Mouse (Mus musculus): ENCODE results near the gene Gm21985. TPM values are rescaled to one million over a fixed set of nuclear protein-coding genes. Genes with fewer than 3 reads are reported as not detected.

Gm21985 gene
- polyA plus RNA-seq (2015; fragmentation: Nextera tagmentation; extraction: Ambion mirVana) = not detected in 2 replicates

DNA sequence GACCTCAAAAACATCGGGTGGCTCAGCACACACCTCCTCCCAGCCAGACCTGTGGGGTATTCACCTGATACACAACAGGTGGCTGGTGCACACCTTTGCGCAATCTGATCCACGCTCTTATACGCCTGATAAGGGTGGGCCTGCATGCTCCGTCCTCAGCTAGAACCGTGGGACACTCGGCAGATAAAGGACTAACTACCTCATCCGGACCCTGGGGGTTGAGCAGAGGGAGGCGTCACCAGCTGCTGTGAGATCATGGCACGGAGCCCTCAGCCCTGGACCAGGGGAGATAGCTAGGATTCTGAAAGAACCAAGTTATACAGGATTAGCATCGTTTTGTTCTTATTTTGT, at the start of gene Gm21985:
Gene Gm21985 (plus strand): TSS at position 73 of the 351 bp plus-strand sequence.
- peak within 1 kb of the TSS; percentile 68 for H3K9ac ChIP-seq
- WGBS = 2% methylated on average over 11 of the region's 11 CpGs
- peak within 1 kb of the TSS; percentile 84 for H3K4me2 ChIP-seq (replicated peaks)
- no peaks in the 10 kb centered on the region for H3K36me3 ChIP-seq
- H3K4me1 ChIP-seq (replicated peaks) = peaks cover 14% of the 10 kb centered on the region
- H3K27ac ChIP-seq = peak within 1 kb of the TSS; percentile 81
- H3K9me3 ChIP-seq = no peaks in the 10 kb centered on the region
- H3K27me3 ChIP-seq (replicated peaks) = no peaks in the 10 kb centered on the region
- ATAC-seq = peak; percentile 34
- H3K4me3 ChIP-seq (replicated peaks) = peak within 1 kb of the TSS; percentile 81

DNA sequence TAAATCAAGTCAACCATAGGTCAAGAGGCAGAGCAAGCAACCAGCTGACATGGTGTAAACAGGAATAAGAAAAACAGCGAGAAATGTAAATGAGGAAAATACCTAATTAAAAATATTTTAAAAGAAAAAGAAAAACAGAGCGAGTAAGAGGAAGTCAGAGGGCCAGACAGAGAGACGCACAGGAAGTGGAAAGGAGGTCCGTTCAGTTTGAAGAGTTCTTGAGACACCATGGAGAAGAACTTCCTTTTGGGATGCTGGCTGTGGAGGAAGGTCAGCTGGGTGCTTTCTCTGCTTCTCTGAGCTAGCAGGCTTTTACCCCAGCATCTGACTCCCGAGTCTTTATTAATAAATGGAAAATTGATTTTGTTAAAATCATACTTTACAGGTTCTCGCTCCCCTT, 48.5 kb upstream of the Gm21985 start:
- Histone ChIP-seq H3K4me2 (replicated peaks) (no peak overlapping the region), H3K4me1 (replicated peaks) (no peaks in the 10 kb centered on the region), H3K4me3 (replicated peaks) (no peak overlapping the region), H3K27me3 (replicated peaks) (no peaks in the 10 kb centered on the region), H3K9ac (no peak overlapping the region), H3K36me3 (no peaks in the 10 kb centered on the region), H3K27ac (no peak overlapping the region), H3K9me3 (no peaks in the 10 kb centered on the region)
- no peak for ATAC-seq
- 63% methylated on average over 6 of the region's 6 CpGs for WGBS

DNA sequence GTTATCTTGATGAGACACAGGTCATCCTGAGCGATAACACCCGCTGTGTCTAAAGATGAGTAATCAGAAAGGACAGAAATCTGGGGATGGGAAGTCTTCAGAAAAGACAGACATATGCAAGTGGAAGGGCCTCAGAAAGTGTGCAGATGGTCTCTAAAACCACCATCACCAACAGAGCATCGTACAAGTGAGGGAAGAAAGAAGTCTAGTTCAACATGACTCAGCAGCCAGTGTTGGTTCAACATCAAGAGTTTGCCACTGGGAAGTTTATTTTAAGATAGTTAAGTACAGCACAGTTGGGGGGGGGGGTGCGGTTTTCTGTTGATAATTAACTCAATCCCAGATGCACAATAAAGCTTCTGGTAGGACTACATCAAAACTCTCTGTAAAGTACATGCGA, 45.2 kb upstream of the Gm21985 start:
- no peaks in the 10 kb centered on the region for H3K4me1 ChIP-seq (replicated peaks)
- H3K9me3 ChIP-seq = no peaks in the 10 kb centered on the region
- no peaks in the 10 kb centered on the region for H3K36me3 ChIP-seq
- no peak overlapping the region for H3K27ac ChIP-seq
- no peak overlapping the region for H3K4me2 ChIP-seq (replicated peaks)
- whole genome bisulfite sequencing = 71% methylated on average over 5 of the region's 5 CpGs
- H3K9ac ChIP-seq = no peak overlapping the region
- no peak for ATAC-seq
- H3K27me3 ChIP-seq (replicated peaks) = no peaks in the 10 kb centered on the region
- no peak overlapping the region for H3K4me3 ChIP-seq (replicated peaks)

DNA sequence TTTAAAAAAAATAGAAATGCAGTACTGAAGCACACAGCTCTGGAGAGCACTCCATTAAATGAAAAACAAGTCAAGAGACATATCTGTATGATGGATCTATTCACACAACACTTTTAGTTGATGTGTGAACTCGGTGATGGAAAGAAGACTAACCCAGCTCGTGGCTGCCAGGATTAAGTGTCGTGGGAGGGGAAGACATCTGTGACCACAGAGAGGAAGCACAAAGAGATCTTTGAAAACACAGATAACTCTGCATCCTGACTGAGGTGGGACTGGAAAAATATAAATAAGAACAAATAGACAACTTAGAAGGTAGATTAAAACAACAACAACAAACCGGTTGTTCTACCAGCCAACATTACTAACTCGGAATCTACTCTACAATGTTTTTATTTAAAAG, 43.5 kb upstream of the Gm21985 start:
- ATAC-seq = no peak
- Histone ChIP-seq H3K4me1 (replicated peaks) (no peaks in the 10 kb centered on the region), H3K36me3 (no peaks in the 10 kb centered on the region), H3K9me3 (no peaks in the 10 kb centered on the region), H3K27me3 (replicated peaks) (no peaks in the 10 kb centered on the region), H3K9ac (no peak overlapping the region), H3K4me3 (replicated peaks) (no peak overlapping the region), H3K27ac (no peak overlapping the region), H3K4me2 (replicated peaks) (no peak overlapping the region)
- WGBS = 65% methylated on average over 5 of the region's 5 CpGs

DNA sequence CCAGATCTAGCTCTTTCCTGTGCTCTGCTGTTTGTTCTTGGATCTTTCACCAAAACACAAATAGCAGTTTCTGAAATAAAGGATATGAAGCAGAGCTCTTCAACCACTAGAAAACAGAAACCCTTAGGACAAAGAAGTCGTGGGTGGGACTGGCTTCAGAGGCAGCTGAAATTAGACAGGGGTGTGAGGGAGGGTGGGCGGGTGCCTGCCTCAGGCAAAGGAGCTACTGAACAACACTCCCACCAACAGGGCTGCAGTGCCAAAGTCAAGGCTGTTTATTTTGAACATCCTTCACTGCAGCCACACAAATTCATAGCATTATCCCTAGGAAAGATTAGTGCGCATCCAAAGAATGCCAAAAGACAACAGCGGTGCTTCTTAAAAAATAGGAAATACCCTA, 41.8 kb upstream of the Gm21985 start:
- Histone ChIP-seq H3K9ac (no peak overlapping the region), H3K9me3 (no peaks in the 10 kb centered on the region), H3K4me1 (replicated peaks) (no peaks in the 10 kb centered on the region), H3K27ac (no peak overlapping the region), H3K4me3 (replicated peaks) (no peak overlapping the region), H3K27me3 (replicated peaks) (no peaks in the 10 kb centered on the region), H3K4me2 (replicated peaks) (no peak overlapping the region), H3K36me3 (no peaks in the 10 kb centered on the region)
- 56% methylated on average over 4 of the region's 4 CpGs for WGBS
- no peak for ATAC-seq

DNA sequence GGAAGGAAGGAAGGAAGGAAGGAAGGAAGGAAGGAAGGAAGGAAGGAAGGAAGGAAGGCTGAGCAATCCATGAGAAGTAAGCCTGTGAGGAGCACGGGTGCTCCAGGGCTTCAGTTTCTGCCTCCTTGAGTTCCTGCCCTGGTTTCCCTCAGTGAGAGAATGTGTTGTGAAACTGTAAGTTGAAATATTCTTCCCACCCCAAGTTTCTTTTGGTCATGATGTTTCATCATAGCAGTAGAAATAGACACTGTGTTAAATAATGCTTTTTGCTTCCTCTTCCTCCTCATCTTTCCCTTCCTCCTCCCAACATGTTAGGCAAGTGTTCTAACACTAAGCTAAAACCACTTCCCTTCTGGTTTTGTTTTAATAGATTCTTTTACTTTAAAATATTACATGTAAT, 33.5 kb upstream of the Gm21985 start:
- no peaks in the 10 kb centered on the region for H3K36me3 ChIP-seq
- no peak overlapping the region for H3K4me2 ChIP-seq (replicated peaks)
- H3K27me3 ChIP-seq (replicated peaks) = no peaks in the 10 kb centered on the region
- no peak for ATAC-seq
- no peaks in the 10 kb centered on the region for H3K4me1 ChIP-seq (replicated peaks)
- no peaks in the 10 kb centered on the region for H3K9me3 ChIP-seq
- WGBS = 73% methylated on average over 1 of the region's 1 CpGs
- no peak overlapping the region for H3K27ac ChIP-seq
- no peak overlapping the region for H3K9ac ChIP-seq
- no peak overlapping the region for H3K4me3 ChIP-seq (replicated peaks)

DNA sequence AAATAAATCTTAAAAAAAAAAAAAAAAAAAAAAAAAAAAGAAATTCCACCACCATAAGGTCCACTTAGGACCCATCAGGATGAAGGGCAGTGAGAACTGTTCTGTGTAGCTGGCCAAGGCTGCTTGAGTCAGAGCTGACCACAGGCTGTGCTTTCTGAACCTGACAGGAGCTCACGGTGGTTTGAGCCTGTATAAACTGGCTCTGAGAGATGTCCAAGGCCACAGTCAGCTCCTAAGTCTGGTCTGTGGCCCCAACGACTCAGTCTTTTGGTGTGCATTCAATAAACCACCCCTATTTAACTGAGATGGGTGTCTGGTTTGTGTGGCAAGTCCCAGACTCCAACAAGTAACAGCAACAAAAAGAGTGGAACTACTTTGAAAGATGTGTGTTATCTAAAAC, 29.5 kb upstream of the Gm21985 start:
- no peaks in the 10 kb centered on the region for H3K9me3 ChIP-seq
- H3K27me3 ChIP-seq (replicated peaks) = no peaks in the 10 kb centered on the region
- H3K4me3 ChIP-seq (replicated peaks) = no peak overlapping the region
- H3K36me3 ChIP-seq = no peaks in the 10 kb centered on the region
- no peak overlapping the region for H3K9ac ChIP-seq
- peaks cover 13% of the 10 kb centered on the region for H3K4me1 ChIP-seq (replicated peaks)
- no peak overlapping the region for H3K4me2 ChIP-seq (replicated peaks)
- no peak for ATAC-seq
- 69% methylated on average over 2 of the region's 2 CpGs for WGBS
- H3K27ac ChIP-seq = no peak overlapping the region

DNA sequence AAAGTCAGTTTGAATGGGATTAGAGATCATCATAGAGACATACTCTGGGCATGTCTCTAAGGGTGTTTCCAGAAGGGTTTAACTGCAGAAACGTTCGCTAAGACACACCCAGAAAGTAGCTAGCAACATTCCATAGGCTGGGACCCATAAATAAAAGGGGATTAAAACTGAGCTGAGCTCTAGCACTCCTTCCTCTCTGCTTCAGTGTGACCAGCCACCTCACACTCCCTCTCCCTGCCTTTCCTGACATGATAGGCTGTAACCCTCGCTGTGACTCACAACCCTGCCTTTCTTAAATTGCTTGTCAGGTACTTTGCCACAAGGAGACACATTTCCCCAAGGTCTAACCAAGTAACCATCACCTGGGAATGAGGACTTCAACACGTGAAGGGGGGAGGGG, 28.1 kb upstream of the Gm21985 start:
- H3K9me3 ChIP-seq = no peaks in the 10 kb centered on the region
- H3K9ac ChIP-seq = no peak overlapping the region
- H3K27ac ChIP-seq = no peak overlapping the region
- H3K4me2 ChIP-seq (replicated peaks) = 0 out of 2 replicates have a peak overlapping the region, but pooled peaks have one; percentile 96
- no peaks in the 10 kb centered on the region for H3K36me3 ChIP-seq
- peaks cover 13% of the 10 kb centered on the region for H3K4me1 ChIP-seq (replicated peaks)
- 8% methylated on average over 4 of the region's 4 CpGs for WGBS
- no peak for ATAC-seq
- no peak overlapping the region for H3K4me3 ChIP-seq (replicated peaks)
- no peaks in the 10 kb centered on the region for H3K27me3 ChIP-seq (replicated peaks)

DNA sequence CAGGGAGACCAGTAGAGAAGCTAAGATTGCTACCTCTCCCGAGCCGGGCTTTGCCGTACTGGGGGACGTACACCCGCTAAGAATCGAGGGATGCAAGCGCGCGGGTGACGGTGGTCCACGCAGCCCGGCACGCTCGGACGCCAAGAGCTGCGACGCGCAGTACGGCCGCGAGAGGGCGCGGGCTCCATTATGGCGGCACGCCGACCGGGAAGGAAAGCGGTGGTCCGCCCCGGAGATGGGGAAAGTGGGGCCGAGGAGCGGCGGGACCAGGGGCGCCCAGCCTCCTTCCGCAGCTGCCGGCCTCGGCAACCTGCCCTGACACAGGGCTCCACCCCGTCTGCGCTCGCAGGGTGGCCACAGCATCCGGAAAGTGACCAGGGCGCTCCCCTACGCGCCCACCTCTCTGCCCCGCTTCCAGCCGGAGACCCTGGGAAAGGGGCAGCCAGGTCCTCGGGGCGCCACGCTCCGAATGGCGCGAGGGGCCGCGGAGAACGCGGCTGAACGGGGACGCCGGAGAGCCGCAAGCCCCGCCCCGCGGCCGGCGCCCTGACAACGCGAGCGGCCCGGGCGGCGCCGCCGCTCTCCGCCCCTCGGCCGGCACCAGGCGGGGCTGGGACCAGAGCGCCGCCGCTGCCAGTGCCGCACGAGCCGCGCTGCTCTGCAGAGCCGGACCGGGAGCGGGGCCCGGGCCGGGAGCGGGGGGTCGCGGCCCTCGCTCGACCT, 26.7 kb upstream of the Gm21985 start, which contains the start of gene Lpcat4:
Gene Lpcat4 (plus strand): TSS at position 257 of the 723 bp plus-strand sequence.
- peak within 1 kb of the TSS; percentile 72 for H3K9ac ChIP-seq

DNA sequence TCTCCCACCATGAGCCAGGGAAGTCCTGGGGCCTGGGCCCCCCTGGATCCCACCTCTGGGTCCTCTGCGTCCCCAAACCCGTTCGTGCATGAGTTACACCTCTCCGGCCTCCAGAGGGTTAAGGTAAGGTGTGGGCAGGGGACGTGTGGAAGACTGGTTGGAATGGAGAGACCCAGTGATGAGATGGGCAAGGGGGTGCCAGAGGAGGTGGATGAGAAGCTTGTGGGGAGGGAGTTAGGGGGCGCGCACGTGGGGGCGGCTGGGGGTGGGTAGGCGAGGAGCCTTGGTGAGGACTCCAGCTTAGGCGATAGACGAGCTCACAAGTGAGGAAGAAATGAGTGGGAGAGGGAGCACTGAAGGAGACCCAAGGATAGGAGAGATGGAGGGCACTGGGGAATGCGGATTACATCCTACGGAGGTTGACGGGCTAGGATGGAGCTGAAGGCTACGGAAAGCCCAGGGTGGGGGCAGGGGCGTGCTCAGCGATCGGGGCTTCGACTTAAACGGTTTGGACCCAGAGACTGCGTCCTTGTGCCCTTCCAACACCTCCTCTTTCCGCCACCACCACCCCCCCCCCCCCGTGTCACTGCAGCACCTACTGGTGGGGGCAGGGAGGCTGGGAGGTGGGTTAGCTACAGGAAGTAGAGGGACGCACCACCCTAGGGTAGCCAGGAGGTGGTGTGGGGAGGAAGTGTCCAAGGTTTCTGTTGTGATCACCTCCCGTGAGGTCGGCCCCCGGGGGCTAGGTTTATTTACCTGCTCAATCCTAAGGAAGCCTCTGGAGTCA, 26.0 kb upstream of the Gm21985 start:
- H3K27me3 ChIP-seq (replicated peaks) = no peaks in the 10 kb centered on the region
- peak overlapping the region; percentile 92 for H3K4me3 ChIP-seq (replicated peaks)
- no peaks in the 10 kb centered on the region for H3K9me3 ChIP-seq
- peak overlapping the region; percentile 96 for H3K4me2 ChIP-seq (replicated peaks)
- H3K36me3 ChIP-seq = no peaks in the 10 kb centered on the region
- H3K9ac ChIP-seq = peak overlapping the region; percentile 72
- ATAC-seq = peak; percentile 38
- H3K27ac ChIP-seq = peak overlapping the region; percentile 95
- under 1% methylated on average over 28 of the region's 28 CpGs for WGBS
- peaks cover 13% of the 10 kb centered on the region for H3K4me1 ChIP-seq (replicated peaks)

More for the DNA sequence above, 26.7 kb upstream of the Gm21985 start, which contains the start of gene Lpcat4:
- no peaks in the 10 kb centered on the region for H3K9me3 ChIP-seq
- H3K4me1 ChIP-seq (replicated peaks) = peaks cover 13% of the 10 kb centered on the region
- peak within 1 kb of the TSS; percentile 96 for H3K4me2 ChIP-seq (replicated peaks)
- H3K36me3 ChIP-seq = no peaks in the 10 kb centered on the region
- no peaks in the 10 kb centered on the region for H3K27me3 ChIP-seq (replicated peaks)
- H3K4me3 ChIP-seq (replicated peaks) = peak within 1 kb of the TSS; percentile 92
- peak; percentile 90 for ATAC-seq
- H3K27ac ChIP-seq = peak within 1 kb of the TSS; percentile 95
- under 1% methylated on average over 67 of the region's 94 CpGs for WGBS

DNA sequence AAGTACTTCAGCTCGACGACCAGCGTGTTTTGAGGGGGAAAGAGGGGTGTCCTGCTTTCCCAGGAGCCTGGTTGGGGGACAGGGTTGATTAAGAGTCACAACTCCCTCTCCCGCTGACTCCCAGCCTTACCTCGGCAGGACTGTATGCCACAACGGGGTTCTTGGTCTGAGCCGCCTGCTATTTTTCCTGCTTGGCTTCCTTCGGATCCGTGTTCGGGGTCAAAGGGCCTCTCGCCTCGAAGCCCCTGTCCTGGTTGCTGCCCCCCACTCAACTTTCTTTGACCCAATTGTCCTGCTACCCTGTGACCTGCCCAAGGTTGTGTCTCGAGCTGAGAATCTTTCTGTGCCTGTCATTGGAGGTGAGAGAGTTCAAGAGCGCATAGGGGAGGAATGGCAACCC, 24.3 kb upstream of the Gm21985 start:
- Histone ChIP-seq H3K4me3 (replicated peaks) (no peak overlapping the region), H3K36me3 (no peaks in the 10 kb centered on the region), H3K27me3 (replicated peaks) (no peaks in the 10 kb centered on the region), H3K4me1 (replicated peaks) (peaks cover 15% of the 10 kb centered on the region), H3K9me3 (no peaks in the 10 kb centered on the region), H3K27ac (no peak overlapping the region), H3K4me2 (replicated peaks) (no peak overlapping the region), H3K9ac (no peak overlapping the region)
- no peak for ATAC-seq
- 78% methylated on average over 14 of the region's 14 CpGs for WGBS

DNA sequence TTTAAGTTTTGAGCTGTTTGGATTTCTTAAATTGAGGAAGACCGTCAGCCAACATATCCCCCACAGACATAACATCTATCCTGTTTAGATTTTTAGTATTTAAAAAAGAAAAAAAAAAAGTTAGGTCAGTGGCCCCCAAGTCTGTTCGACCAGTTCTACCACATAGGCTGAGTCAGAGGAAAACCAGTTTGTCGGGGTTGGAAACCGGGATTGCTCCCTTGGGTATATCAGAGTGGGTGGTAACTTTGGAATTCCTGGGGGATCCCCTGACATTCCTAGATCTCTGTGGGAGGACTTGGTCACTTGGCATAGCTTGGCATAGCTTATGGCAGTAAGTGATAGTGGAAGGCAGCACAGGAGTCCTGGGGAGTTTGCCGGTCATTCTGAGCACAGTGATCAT, 20.8 kb upstream of the Gm21985 start:
- Histone ChIP-seq H3K4me2 (replicated peaks) (no peak overlapping the region), H3K4me3 (replicated peaks) (no peak overlapping the region), H3K9me3 (no peaks in the 10 kb centered on the region), H3K27me3 (replicated peaks) (no peaks in the 10 kb centered on the region), H3K9ac (no peak overlapping the region), H3K27ac (no peak overlapping the region), H3K36me3 (no peaks in the 10 kb centered on the region), H3K4me1 (replicated peaks) (peaks cover 9% of the 10 kb centered on the region)
- WGBS = 69% methylated on average over 5 of the region's 5 CpGs
- peak; percentile 44 for ATAC-seq
